Mouse (Mus musculus): Measurements from ENCODE around the gene Tbc1d22a. TPM values are rescaled to one million over a fixed set of nuclear protein-coding genes. Genes with fewer than 3 reads are reported as not detected.
"Not testable (repeated sequence)": the region's sequence is repeated elsewhere in the genome, so short reads cannot be mapped to it uniquely, and the experiment has no call there.

Gene Tbc1d22a
- polyA plus RNA-seq, 1 experiment from 2014 or later, result 6.2 TPM

DNA sequence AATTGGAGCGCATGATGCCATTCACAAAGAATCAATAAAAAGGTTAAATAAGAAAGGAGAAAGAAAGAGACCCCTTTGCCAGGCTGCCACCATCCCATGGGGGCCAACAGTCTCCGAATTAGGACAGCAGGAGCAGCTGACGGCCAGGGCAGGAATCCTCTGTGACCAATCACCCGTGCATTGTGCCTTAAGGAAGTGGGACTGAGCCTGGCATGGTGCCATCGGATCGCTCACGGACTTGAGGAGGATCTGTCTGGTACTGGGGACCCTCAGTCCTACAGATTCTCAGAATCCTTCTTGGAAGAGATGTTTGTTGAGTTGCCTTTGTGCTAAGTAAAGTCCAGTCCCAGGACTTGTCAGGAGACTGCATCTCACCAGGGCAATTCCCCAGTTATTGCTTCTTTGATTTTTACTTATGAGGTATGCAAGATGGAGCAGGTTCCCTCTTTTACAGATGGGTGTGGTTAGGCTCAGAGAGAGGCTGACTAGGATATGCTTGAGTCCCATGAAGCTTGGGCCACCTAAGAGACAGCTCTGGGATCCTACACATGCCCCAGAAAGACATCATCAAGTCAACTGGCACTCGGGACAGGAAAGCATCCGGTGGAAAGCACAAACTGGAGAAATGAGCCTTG is 12.4 kb upstream of the Tbc1d22a start:
- no peak overlapping the region for H3K9ac ChIP-seq (replicated peaks; ENCODE audit: low read length)
- H3K4me1 ChIP-seq (ENCODE audit: control insufficient read depth, insufficient read depth, low read length), result no peaks in the 10 kb centered on the region
- 76% methylated on average over 9 of the region's 9 CpGs for WGBS
- H3K36me3 ChIP-seq (replicated peaks; ENCODE audit: control insufficient read depth, insufficient read depth, low read depth, low read length), result no peaks in the 10 kb centered on the region
- H3K27ac ChIP-seq (replicated peaks; ENCODE audit: low read depth, low read length), result no peak overlapping the region
- DNase-seq (ENCODE audit: low spot score) (no peak), ATAC-seq (replicated peaks; ENCODE audit: insufficient number of reproducible peaks, low FRiP score, low TSS enrichment, low read depth) (no peak)
- no peak overlapping the region for H3K4me2 ChIP-seq (ENCODE audit: low read depth, low read length)
- H3K27me3 ChIP-seq (ENCODE audit: control insufficient read depth, insufficient read depth, low read length), result no peaks in the 10 kb centered on the region
- H3K4me3 ChIP-seq (ENCODE audit: low read depth, low read length), result no peak overlapping the region
- no peaks in the 10 kb centered on the region for H3K9me3 ChIP-seq (replicated peaks; ENCODE audit: control insufficient read depth, low read length)

DNA sequence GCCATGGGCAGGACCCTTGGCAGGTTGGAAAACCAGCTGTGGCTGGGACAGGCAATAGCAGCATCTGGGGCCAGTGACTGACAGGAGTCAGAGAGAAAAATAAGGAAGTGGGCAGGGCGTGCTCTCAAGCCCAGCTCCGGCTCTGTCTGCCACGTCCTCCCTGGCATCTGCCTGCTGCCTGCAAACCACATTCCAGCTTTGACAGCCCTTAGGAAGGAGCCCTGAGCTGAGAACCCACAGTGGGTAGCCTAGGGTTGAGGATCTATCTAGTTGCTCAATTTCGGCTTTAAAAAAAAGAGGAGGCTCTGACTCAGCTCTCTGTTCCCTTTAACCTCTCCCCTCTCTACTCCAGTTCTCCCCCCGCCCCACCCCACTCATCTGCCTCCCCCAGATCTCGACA is 11.6 kb upstream of the Tbc1d22a start:
- no peak overlapping the region for H3K27ac ChIP-seq (replicated peaks; ENCODE audit: low read depth, low read length)
- no peaks in the 10 kb centered on the region for H3K4me1 ChIP-seq (ENCODE audit: control insufficient read depth, insufficient read depth, low read length)
- no peak overlapping the region for H3K9ac ChIP-seq (replicated peaks; ENCODE audit: low read length)
- H3K27me3 ChIP-seq (ENCODE audit: control insufficient read depth, insufficient read depth, low read length), result no peaks in the 10 kb centered on the region
- H3K4me2 ChIP-seq (ENCODE audit: low read depth, low read length), result no peak overlapping the region
- no peaks in the 10 kb centered on the region for H3K36me3 ChIP-seq (replicated peaks; ENCODE audit: control insufficient read depth, insufficient read depth, low read depth, low read length)
- ATAC-seq (replicated peaks; ENCODE audit: insufficient number of reproducible peaks, low FRiP score, low TSS enrichment, low read depth) (no peak), DNase-seq (ENCODE audit: low spot score) (no peak)
- H3K9me3 ChIP-seq (replicated peaks; ENCODE audit: control insufficient read depth, low read length), result no peaks in the 10 kb centered on the region
- 52% methylated on average over 6 of the region's 6 CpGs for WGBS
- no peak overlapping the region for H3K4me3 ChIP-seq (ENCODE audit: low read depth, low read length)

DNA sequence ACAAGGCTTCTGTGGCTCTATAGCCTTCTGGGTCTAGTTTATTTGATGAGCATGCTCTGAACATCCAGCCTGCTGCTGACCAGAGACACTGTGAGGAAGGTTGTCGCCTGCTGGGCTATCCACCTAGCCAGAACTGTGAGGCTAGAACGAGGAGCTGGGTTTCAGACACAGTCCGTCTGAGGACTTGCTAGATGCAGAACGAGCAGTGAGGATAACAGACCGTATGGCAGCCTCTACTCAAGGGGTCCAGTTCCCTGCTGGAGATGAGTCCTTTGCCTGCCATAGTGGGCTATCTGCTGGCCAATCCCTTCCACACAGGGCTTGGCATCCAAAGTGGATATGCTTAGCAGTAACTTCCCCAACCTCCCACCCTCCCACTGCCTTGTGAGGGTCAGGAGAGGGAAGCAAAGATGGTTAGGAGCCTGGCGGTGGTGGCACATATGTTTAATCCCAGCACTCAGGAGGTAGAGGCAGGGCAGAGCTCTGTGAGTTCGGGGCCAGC is 10.9 kb upstream of the Tbc1d22a start:
- Histone ChIP-seq H3K4me2 (ENCODE audit: low read depth, low read length) (no peak overlapping the region), H3K36me3 (replicated peaks; ENCODE audit: control insufficient read depth, insufficient read depth, low read depth, low read length) (no peaks in the 10 kb centered on the region), H3K9ac (replicated peaks; ENCODE audit: low read length) (no peak overlapping the region), H3K27ac (replicated peaks; ENCODE audit: low read depth, low read length) (no peak overlapping the region), H3K9me3 (replicated peaks; ENCODE audit: control insufficient read depth, low read length) (no peaks in the 10 kb centered on the region), H3K27me3 (ENCODE audit: control insufficient read depth, insufficient read depth, low read length) (no peaks in the 10 kb centered on the region), H3K4me1 (ENCODE audit: control insufficient read depth, insufficient read depth, low read length) (no peaks in the 10 kb centered on the region), H3K4me3 (ENCODE audit: low read depth, low read length) (no peak overlapping the region)
- DNase-seq (ENCODE audit: low spot score) (no peak), ATAC-seq (replicated peaks; ENCODE audit: insufficient number of reproducible peaks, low FRiP score, low TSS enrichment, low read depth) (no peak)
- WGBS, result 78% methylated on average over 7 of the region's 7 CpGs

DNA sequence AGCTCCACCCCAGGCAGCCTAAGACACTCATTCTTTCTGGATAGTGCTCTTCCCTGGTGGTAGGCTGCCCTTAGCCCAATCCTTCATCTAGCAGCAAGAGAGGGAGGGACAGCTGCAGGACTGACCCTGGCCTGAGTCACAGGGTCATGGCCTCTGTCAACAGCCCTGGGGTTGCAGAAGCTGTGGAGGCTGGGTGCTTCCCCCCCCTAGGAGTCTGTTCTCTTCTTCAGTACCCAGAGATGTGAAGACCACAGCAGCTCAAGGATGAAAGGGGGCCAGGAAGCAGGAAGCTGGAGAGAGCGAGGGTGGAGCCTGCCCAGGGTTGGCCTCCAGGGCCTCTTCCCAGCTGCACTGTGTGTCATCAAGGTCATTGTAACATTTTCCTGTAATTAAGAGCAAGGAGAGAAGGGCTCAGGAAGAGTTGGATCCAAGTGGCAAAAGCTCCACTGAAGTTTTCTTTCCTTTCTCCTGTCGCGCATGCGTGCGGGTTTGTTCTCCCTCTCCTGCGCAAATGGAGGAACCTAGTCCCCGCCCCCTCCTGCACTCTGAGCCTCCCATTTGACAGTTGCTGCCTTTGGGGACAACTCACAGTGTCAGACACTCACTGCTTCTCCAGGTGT is 10.2 kb upstream of the Tbc1d22a start:
- H3K4me1 ChIP-seq (ENCODE audit: control insufficient read depth, insufficient read depth, low read length), result no peaks in the 10 kb centered on the region
- DNase-seq (ENCODE audit: low spot score), result peak; percentile 27
- no peak overlapping the region for H3K4me2 ChIP-seq (ENCODE audit: low read depth, low read length)
- H3K9me3 ChIP-seq (replicated peaks; ENCODE audit: control insufficient read depth, low read length), result no peaks in the 10 kb centered on the region
- H3K9ac ChIP-seq (replicated peaks; ENCODE audit: low read length), result no peak overlapping the region
- H3K27me3 ChIP-seq (ENCODE audit: control insufficient read depth, insufficient read depth, low read length), result no peaks in the 10 kb centered on the region
- WGBS, result 28% methylated on average over 7 of the region's 7 CpGs
- no peak for ATAC-seq (replicated peaks; ENCODE audit: insufficient number of reproducible peaks, low FRiP score, low TSS enrichment, low read depth)
- H3K36me3 ChIP-seq (replicated peaks; ENCODE audit: control insufficient read depth, insufficient read depth, low read depth, low read length), result no peaks in the 10 kb centered on the region
- no peak overlapping the region for H3K27ac ChIP-seq (replicated peaks; ENCODE audit: low read depth, low read length)
- no peak overlapping the region for H3K4me3 ChIP-seq (ENCODE audit: low read depth, low read length)

GRCm38 (mm10) chr15:86205300-86205699 is 9.0 kb upstream of the Tbc1d22a start:
- no peak for ATAC-seq (replicated peaks; ENCODE audit: insufficient number of reproducible peaks, low FRiP score, low TSS enrichment, low read depth)
- no peaks in the 10 kb centered on the region for H3K36me3 ChIP-seq (replicated peaks; ENCODE audit: control insufficient read depth, insufficient read depth, low read depth, low read length)
- H3K9me3 ChIP-seq (replicated peaks; ENCODE audit: control insufficient read depth, low read length), result no peaks in the 10 kb centered on the region
- no peak overlapping the region for H3K9ac ChIP-seq (replicated peaks; ENCODE audit: low read length)
- no peaks in the 10 kb centered on the region for H3K27me3 ChIP-seq (ENCODE audit: control insufficient read depth, insufficient read depth, low read length)
- DNase-seq (ENCODE audit: low spot score), result peak; percentile 48
- no peak overlapping the region for H3K27ac ChIP-seq (replicated peaks; ENCODE audit: low read depth, low read length)
- 65% methylated on average over 2 of the region's 2 CpGs for WGBS
- no peak overlapping the region for H3K4me3 ChIP-seq (ENCODE audit: low read depth, low read length)
- H3K4me1 ChIP-seq (ENCODE audit: control insufficient read depth, insufficient read depth, low read length), result no peaks in the 10 kb centered on the region
- H3K4me2 ChIP-seq (ENCODE audit: low read depth, low read length), result no peak overlapping the region

DNA sequence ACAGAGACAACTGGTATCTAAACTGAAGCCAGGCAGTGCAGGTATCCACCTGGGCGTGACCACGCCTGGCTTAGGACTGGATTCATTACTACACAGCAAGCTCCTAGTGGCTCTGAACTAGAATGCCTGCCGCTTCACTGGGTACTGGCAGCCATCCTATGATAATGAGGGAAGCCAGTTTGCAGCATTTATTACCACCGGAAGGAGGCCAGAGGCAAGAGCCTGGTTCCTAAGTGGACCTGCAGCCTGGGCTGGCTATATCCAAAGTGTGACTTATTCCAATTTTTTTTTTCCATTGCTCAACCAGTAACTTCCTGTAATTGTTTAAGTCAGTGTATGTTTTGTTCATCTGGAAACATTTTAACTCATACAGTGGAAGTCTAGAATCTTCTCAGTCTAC is 7.9 kb upstream of the Tbc1d22a start:
- Histone ChIP-seq H3K4me3 (ENCODE audit: low read depth, low read length) (no peak overlapping the region), H3K27me3 (ENCODE audit: control insufficient read depth, insufficient read depth, low read length) (no peaks in the 10 kb centered on the region), H3K4me2 (ENCODE audit: low read depth, low read length) (no peak overlapping the region), H3K9me3 (replicated peaks; ENCODE audit: control insufficient read depth, low read length) (no peaks in the 10 kb centered on the region), H3K9ac (replicated peaks; ENCODE audit: low read length) (no peak overlapping the region), H3K27ac (replicated peaks; ENCODE audit: low read depth, low read length) (no peak overlapping the region), H3K36me3 (replicated peaks; ENCODE audit: control insufficient read depth, insufficient read depth, low read depth, low read length) (no peaks in the 10 kb centered on the region), H3K4me1 (ENCODE audit: control insufficient read depth, insufficient read depth, low read length) (no peaks in the 10 kb centered on the region)
- WGBS, result 78% methylated on average over 4 of the region's 4 CpGs
- no peak for DNase-seq (ENCODE audit: low spot score)
- ATAC-seq (replicated peaks; ENCODE audit: insufficient number of reproducible peaks, low FRiP score, low TSS enrichment, low read depth), result no peak

- H3K4me2 ChIP-seq (ENCODE audit: low read depth, low read length); H3K4me1 ChIP-seq (ENCODE audit: control insufficient read depth, insufficient read depth, low read length); H3K36me3 ChIP-seq (replicated peaks; ENCODE audit: control insufficient read depth, insufficient read depth, low read depth, low read length); H3K4me3 ChIP-seq (ENCODE audit: low read depth, low read length); H3K9me3 ChIP-seq (replicated peaks; ENCODE audit: control insufficient read depth, low read length); H3K27ac ChIP-seq (replicated peaks; ENCODE audit: low read depth, low read length); ATAC-seq (replicated peaks; ENCODE audit: insufficient number of reproducible peaks, low FRiP score, low TSS enrichment, low read depth); DNase-seq (ENCODE audit: low spot score); H3K9ac ChIP-seq (replicated peaks; ENCODE audit: low read length); H3K27me3 ChIP-seq (ENCODE audit: control insufficient read depth, insufficient read depth, low read length): not testable (repeated sequence)
- 95% methylated on average over 5 of the region's 5 CpGs for WGBS
Measured at GRCm38 (mm10) chr15:86212193-86212592, 2.1 kb upstream of the Tbc1d22a start.

GRCm38 (mm10) chr15:86214549-86215201 is 416 bp downstream of the Tbc1d22a start:
- ATAC-seq (replicated peaks; ENCODE audit: insufficient number of reproducible peaks, low FRiP score, low TSS enrichment, low read depth), result peak; percentile 5; the same call in 1 of the 2 replicates
- Histone ChIP-seq H3K27me3 (ENCODE audit: control insufficient read depth, insufficient read depth, low read length) (no peaks in the 10 kb centered on the region), H3K9ac (replicated peaks; ENCODE audit: low read length) (peak overlapping the region; percentile 88), H3K36me3 (replicated peaks; ENCODE audit: control insufficient read depth, insufficient read depth, low read depth, low read length) (no peaks in the 10 kb centered on the region), H3K4me1 (ENCODE audit: control insufficient read depth, insufficient read depth, low read length) (peaks cover 3% of the 10 kb centered on the region; the same call in 1 of the 2 replicates), H3K9me3 (replicated peaks; ENCODE audit: control insufficient read depth, low read length) (no peaks in the 10 kb centered on the region), H3K27ac (replicated peaks; ENCODE audit: low read depth, low read length) (peak overlapping the region; percentile 73), H3K4me3 (ENCODE audit: low read depth, low read length) (peak overlapping the region; percentile 91), H3K4me2 (ENCODE audit: low read depth, low read length) (peak overlapping the region; percentile 95)
- no peak for DNase-seq (ENCODE audit: low spot score)
- WGBS, result 15% methylated on average over 25 of the region's 25 CpGs
